Mouse (Mus musculus) regulatory T cell (primary cell): Measurements from ENCODE around the gene Ano9.

ENCODE experiments used
- in situ Hi-C: fragments of 300-600 bp; cut with MboI, MseI; formaldehyde crosslinking; loops from one replicate; pipeline ENCODE4 v1.15.1; 2025; ENCODE audit warnings: high pct_unique_total_duplicates

Ano9 gene

DNA sequence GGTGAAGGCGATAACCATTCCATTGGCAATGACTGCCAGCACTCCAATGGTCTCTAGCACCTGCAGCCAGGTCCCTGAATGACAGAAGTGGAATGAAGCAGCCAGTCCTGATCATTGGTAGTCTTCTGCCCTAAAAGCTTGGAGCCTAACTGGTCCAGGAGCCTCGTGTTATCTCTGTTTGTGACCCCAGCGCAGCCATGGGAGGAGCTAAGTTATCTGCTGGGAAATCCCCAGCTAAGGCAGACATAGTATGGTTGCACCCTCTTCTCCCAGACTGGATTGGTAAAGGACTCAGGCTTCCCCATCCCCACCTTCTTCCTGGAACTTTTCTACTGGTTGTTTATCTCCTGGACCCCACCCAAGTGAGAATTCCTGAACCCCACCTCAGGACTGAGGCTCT, 14.4 kb downstream of the Ano9 start:
- in situ Hi-C loops, result no loop called here

DNA sequence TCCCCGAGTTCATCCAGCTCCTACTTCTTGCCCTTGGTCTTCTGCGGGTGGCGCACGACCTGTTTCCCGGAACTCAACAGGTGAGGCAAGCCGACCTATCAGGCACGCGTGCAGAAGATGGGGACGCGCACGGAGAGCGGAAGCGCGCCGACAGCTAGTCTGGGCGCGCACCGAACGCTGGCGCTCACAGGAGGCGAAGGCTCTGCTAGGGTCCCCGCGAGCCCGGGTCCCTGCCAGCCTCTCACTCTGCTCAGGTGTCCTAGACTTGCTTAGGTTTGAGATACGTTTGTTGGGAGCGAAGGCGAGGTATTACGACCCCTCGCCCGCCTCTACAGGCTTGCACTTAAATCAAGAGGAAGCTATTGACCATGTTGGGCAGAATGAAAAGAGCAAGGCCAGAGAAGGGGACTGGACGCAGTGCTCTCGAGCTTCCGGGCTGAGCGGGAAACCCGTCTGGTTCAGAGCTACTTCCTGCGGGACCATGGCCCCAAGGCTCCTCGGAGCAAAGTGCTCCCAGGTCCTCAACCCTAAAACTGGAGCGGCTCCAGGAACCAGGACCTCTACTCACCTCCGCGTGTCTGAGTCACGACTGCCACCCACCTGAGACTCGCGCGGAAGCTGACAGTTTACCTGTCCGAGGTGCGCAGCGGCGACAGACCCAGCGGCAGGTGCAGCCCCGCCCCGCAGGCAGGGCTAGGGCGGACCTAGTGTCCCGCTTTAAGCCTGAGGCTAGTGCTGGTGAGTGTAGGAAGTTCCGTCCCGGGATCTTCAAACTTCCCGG, 17.5 kb downstream of the Ano9 start, which contains the start of gene Sigirr:
Sigirr (minus strand) TSS at position 662 of the 781 bp plus-strand sequence.
- in situ Hi-C loops, result loop anchor here (5.0 kb wide), 1 partner anchor 72 kb away; the partner anchor contains the start of gene Rnh1

DNA sequence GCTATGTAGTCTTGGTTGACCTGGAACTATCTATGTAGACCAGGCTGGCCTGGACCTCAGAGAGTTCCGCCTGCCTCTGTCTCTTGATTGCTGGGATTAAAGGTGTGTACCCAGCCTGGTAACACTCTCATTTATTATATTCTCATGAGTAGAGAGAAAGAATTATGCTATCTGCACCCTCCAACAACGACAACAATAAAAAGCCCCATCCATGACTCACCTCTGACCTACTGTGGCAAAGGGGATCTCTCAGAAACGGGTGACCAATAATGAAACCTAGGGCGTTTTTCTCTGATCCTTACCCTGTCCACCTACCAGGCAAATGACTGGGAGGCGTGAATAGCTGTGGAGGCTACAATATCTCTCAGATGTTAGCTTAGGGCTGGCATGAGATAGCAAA, 20.4 kb downstream of the Ano9 start:
- in situ Hi-C loops, result loop anchor here (5.0 kb wide), 1 partner anchor 75 kb away; the partner anchor contains the start of gene Rnh1

DNA sequence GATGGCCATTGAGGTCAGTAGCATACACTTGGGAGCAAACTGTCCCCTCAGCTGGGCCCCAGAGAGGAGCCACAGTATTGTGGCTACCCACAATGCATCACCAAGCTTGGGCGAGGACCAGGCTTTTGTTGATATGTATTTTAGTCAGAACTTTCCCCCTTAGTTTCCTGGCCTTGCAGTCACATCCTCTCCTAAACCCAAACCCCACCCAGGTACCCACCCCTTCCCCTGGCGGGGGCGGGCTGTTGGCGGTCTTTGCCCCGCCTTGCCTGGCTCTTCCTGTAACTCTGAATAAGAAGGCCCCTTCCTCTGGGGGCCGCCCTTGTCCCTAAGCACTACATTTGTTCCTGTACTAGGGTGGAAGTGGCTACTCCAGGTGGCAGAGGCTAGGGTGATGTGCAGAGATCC, 21.0 kb downstream of the Ano9 start:
- in situ Hi-C loops, result loop anchor here (5.0 kb wide), 1 partner anchor 76 kb away; the partner anchor contains the start of gene Rnh1

DNA sequence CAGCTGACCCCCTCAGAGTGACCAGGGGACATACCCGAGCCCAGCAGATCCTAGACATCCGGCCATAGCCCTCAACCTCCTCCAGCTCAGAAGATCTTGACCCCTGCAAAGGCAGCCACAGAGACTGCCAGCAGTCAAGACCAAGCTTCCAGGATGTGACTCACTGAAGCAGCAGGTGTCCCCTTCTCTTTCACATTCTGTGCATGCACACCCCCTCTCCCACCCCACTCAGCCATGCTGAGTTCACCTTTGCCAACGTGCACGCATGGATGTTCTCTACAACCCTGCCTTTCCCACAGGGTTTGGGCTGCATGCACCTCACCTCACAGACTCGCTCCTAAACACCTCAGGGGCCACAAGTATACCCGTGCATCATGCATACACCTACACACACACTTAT, 21.6 kb downstream of the Ano9 start:
- in situ Hi-C loops, result loop anchor here (5.0 kb wide), 1 partner anchor 76 kb away; the partner anchor contains the start of gene Rnh1

DNA sequence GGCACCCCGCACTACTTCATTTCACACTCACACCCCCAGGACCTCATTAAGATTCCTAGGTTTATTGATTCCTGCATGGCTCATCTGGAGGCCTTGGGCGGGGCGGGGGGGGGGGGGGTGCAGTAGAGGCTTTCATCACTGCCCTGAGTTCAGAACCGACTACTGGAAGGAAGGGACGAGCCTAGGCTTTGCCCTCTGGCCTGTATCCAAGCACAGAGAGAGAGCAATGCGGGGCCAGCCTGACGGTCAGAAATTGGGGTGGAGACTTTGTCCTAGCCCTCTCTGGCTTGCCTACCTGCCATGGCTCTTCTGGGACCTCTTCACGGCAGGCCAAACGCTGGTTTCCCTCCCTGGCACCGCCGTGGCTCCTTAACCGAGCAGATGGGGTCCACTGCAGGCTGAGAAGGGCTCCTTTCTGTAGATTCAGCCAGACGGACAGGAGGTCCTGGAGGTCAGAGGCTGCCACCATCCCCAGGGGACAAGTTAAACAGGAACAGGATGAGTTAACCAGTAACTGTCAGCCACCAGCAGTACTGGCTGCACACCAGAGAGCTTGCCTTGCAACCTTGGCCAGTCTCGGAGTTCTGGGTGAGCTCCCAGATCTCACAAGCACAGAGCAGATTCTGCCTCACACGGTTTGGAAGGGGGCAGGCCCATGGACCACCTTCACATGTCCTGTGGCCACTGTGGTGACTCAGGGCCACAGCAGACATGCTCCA, 23.0 kb downstream of the Ano9 start:
- in situ Hi-C loops, result loop anchor here (5.0 kb wide), 1 partner anchor 78 kb away; the partner anchor contains the start of gene Rnh1

DNA sequence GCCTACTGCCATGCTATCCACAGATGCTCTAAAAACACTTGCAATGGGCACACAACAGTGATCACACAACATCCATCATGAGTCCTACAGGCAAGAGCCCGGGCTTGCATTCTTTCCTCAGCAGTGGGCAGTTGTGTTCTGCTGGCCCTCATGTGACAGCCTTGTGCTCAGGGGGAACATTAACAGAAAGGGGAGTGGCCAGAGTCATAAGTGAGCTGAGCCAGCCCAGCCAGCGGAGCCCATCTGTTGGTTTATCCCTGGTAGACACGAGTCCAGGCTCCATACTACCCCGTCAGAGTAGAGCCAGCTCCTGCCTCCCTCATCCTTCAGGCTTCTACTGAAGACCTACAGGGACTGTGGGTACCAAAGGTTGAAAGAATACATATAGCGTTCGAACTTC, 23.7 kb downstream of the Ano9 start:
- in situ Hi-C loops, result no loop called here

DNA sequence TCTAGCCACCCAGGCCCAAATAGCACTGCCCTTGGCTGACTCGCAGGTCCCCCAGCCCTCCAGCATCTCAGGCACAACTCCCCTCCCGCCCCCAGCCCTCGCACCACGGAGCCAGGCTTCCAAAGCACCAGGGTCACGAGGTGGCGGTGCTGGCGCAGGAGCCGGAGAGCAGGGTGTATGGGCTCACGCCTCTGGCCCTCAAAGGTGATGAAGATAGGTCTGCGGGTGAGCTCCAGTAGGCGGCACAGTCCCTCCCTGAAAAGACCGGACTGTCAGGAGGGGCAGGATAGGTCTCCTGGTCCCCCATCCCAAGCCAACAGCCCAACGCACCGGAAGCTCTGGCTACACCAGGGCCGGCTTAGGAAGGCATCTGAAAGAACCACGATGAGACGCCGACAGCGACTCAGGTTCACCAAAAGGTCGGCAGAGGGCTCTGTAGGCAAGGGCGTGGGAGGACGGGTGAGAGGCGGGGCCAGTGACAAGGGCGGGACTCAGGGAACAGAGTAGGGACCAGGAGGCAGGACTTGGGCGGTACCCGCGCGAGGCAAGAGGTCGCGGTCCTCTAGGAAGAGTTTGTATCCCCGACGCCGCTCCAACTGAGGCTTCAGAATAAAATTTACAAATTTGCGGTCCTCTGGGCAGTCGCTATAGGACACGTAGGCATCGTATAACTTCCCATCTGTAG, 25.4 kb downstream of the Ano9 start:
- in situ Hi-C loops, result no loop called here

DNA sequence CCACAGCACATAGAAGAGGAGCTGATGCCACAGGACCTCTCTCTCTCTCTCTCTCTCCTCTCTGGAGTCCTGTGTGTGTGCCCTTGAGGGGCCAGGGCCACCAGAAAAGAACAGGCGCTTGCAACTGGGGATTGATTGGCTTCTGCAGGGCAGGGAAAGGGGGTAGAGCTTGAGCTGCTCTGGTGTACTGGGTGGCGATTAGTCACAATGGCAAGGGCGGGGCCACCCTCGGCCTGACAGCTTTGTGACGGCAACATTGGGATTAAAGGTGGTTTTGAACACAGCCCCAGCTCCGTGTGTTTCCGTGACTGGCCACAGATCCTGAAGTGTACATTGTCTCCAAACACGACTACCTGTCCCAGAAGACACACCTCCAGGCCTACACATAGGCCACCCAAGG, 27.4 kb downstream of the Ano9 start:
- in situ Hi-C loops, result no loop called here

DNA sequence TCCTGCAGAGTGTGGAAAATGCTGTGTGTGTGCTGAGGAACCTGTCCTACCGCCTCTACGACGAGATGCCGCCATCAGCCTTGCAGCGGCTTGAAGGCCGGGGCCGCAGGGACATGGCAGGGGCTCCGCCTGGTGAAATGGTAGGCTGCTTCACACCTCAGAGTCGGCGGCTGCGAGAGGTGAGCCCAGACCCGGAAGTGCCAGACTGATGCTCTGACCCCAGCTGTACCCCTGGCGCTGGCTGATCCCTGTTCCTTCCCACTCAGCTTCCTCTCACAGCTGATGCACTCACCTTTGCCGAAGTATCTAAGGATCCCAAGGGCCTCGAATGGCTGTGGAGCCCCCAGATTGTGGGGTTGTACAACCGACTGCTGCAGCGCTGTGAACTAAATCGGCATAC, 29.1 kb downstream of the Ano9 start:
- in situ Hi-C loops, result loop anchor here (5.0 kb wide), 1 partner anchor 44 kb away; no protein-coding TSS in a partner anchor

DNA sequence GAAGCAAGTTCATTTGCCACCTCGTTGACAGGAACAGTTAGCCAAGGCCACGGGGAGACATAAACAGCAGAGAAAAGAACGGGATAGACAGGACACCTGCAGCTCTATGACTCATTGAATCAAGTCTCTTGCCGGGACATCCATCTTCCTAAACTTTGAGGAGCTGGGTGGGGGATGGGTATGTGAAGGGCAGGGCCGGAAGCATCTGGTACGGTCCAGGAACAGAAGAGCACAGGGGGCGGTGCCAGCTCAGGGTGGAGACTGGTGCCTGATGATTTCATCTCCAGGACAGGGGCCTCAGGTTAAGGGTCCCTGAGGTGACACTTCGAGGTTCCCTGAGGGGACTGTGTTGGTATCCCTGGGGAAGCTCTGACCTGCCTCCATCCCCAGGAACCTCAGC, 29.7 kb downstream of the Ano9 start:
- in situ Hi-C loops, result loop anchor here (5.0 kb wide), 1 partner anchor 44 kb away; no protein-coding TSS in a partner anchor

DNA sequence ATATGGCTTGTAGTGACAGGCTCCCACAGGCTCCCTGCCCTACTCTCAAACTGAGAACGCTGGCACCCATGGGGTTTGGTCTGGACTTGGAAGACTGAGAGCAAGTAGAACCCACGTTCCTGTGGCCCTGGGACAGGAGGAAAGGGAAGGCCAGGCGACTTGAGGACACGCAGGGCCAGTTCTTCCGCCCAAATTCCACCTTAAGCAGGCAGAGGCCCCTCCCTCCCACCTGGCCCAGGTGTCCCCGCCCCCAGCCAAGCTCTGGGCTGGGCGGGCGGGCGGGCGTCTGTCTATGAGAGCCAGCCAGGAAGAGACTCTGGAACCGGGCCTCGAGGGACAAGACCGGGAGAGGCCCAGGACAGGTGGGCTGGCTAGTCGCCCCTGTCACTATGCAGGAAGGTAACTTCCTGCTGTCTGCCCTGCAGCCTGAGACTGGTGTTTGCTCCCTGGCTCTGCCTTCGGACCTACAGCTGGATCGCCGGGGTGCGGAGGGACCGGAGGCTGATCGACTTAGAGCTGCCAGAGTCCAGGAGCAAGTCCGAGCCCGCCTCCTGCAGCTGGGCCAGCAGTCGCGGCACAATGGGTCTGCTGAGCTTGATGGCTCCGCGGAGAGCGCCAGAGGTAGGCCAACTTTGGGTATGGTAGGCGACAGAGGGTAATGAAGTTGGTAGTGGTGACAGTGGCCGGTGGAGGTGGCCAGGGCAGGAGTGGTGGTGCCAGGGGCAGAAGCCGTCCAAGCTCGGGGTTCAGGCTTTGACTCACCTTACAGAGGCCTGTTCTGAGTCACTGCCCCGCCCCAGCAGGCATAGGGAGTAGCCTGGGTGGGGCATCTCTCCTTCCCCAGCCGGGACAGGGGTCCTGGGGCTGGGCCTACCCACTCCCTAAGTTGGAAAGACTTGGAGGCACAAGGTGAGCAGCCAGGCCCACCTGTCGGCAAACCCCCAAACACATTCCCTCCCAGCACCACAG, 37.8 kb downstream of the Ano9 start:
- in situ Hi-C loops, result no loop called here

DNA sequence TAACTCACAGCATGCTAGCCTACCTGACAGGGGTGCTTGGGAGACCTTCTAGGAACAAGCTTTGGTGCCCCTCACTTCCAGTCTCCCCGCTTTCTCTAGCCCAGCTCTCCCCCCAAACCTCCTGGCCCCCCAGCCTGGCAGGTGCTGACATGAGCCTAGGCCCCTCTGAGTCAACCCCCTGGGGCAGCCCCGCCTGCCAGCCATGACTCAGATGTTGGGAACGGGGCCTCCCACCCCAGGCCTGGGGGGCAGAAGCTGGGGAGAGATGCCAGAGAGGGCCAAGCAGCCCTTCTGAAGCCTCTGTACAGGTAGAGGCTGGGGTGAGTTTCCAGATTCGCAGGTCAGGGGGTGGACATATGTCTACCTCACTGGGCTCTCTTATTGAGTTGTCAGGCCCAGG, 38.7 kb downstream of the Ano9 start:
- in situ Hi-C loops, result no loop called here

DNA sequence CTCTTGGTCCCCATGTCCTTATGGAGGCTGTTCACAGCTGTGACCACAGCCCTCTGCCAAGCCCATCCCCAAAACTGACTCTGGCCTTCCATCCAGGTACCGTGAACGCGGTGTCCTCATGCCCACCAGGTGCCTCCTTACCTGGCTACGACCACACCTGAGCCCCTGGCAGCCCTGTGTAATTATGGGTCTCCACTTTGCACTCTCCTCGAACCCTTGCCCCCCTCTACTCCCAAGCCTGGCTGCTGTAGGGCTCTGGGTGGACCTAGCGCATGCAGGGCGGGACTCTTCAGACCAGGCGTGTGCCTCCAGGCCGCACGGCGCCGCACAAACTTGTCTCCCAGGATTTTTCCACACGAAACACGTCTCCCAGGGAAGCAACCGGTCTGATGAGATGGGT, 39.8 kb downstream of the Ano9 start, which contains the start of gene Pkp3:
Pkp3 (plus strand) TSS at position 378 of the 400 bp plus-strand sequence.
- in situ Hi-C loops, result no loop called here

DNA sequence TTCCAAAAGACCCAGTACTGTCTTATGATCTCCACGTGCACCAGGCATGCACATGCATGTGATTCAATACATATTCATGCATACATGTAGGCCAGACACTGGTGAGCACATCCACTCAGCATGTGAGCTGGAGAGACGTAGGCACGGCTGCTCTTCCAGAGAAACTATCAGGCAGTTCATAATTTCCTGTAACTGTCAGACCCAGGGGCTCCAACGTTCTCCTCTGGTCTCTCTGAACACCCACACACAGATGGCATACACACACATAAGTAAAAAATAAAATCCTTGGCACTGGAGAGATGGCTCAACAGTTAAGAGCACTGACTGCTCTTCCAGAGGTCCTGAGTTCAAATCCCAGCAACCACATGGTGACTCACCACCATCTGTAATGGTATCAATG, 43.8 kb downstream of the Ano9 start:
- in situ Hi-C loops, result no loop called here

DNA sequence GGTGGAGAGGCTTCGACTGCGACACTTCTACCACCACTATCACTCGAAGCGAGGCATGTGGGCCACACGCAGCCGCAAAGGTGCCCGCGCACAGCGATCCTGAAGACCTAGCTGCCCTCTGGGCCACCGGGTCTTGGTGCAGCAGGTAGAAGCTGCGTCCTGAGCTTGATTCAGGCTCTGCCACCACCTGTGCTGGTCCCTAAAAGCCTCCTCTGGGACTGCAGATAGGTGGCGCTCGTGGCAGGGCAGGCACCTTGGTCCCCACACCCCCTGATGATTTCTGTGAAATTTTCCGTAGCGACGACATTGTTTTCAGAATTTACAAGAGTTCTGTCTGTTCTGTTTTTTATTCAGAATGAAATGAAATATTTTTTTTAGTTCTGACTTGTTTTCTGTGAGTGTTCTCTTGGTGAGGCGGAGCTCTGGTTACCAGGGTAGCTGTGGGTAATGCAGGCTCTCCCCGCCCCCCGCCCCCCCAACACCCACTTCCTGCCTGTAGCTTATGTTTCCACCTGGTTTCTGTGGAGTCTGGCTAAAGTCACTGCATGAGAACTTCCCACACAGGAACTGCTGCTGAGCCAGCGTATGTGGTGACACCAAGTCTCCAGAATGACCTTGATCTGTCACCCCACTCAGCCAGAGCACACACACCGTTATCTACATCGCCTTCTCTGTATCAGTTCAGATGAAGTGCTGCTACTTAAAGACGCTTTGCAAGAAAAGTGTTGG, 45.4 kb downstream of the Ano9 start:
- in situ Hi-C loops, result no loop called here

DNA sequence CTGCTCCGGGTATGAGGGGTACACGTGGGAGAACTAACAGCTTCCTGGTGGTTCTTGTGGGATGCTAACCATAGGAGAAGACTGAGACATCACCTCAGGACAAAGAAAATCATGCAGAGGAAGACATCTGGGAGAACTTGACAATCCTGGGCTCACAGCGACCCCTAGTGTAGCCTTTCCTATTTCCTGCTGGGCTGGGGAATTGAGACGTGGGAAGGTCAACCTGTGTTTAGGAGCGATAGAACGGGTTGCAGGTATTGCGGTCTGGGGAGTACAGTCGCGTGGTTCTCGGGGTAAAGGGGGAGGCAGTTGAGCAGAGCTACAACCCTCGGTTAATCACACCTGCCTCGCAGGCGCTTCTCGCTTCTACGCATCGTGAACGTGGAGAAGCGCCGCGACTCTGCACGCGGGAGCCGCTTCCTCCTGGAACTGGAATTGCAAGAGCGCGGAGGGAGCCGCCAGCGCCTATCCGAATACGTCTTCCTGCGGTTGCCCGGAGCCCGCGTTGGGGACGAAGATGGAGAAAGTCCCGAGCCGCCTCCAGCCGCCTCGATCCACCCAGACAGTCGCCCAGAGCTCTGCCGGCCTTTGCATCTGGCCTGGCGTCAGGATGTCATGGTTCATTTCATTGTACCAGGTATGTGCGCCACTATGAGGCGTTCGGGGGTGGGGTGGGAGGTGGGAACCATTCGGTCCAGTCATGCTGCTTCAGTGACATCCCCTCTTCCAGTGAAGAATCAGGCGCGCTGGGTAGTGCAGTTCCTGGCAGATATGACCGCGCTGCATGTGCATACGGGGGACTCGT, 47.3 kb downstream of the Ano9 start:
- in situ Hi-C loops, result no loop called here

DNA sequence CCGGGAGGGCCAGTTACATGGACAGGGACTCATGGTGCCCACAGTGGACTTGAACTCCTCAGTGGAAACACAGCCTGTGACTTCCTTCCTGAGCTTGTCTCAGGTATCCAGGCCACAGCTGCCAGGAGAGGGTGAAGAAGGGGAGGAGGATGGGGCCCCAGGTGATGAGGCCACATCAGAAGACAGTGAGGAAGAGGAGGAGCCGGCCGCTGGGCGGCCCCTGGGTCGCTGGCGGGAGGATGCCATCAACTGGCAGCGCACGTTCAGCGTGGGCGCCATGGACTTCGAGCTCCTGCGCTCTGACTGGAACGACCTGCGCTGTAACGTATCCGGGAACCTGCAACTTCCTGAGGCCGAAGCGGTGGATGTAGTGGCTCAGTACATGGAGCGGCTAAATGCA, 49.3 kb downstream of the Ano9 start:
- in situ Hi-C loops, result loop anchor here (5.0 kb wide), 1 partner anchor 109 kb away; no protein-coding TSS in a partner anchor

DNA sequence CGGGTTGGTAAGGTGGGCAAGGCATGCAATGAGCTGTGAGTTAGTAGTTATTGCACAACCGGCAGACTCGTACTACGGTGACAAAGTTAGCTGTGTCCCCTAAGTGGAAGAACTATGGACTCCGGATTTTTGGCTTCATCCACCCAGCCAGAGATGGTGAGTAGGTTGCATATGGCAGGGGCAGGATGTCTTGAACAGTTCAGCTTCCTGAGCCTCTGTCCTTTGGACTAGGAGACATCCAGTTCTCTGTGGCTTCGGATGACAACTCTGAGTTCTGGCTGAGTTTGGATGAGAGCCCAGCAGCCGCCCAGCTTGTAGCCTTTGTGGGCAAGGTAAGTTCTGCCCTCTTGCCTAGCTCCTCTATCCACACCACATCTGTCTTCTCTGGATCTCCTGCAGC, 53.0 kb downstream of the Ano9 start:
- in situ Hi-C loops, result no loop called here
